Mouse (Mus musculus): ENCODE results near the gene Gpr18. TPM values are rescaled to one million over a fixed set of nuclear protein-coding genes. Genes with fewer than 3 reads are reported as not detected.

Gene Gpr18
- total and polyA plus RNA-seq, 3 experiments: 33.5 to 46.2 (median 37.0) TPM

DNA sequence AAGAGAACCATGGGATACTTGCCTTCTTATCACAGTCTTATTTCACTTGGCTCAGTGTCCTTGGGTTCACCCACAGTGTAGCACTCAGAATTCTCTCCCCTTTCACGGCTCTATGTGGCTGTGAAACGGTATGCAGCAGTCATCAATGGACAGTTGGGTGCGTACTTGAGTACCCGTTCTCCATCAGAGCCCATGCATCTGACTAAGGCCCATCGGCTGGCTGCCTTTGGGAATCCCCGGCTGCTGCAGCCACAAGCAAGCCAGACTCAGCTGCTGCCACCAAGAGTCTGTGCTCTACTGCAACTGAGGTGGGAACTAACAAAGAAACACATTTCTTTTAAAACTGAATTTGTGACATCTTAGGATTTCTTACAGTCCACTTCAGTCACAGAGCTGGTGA is 14.1 kb downstream of the Gpr18 start:
- dilution Hi-C loops (cut with MboI; ENCODE audit: extremely low pct_ligation_motif_present, extremely low pct_unique_long_range_greater_than_20kb, low sequenced_read_pairs): no loop called here

DNA sequence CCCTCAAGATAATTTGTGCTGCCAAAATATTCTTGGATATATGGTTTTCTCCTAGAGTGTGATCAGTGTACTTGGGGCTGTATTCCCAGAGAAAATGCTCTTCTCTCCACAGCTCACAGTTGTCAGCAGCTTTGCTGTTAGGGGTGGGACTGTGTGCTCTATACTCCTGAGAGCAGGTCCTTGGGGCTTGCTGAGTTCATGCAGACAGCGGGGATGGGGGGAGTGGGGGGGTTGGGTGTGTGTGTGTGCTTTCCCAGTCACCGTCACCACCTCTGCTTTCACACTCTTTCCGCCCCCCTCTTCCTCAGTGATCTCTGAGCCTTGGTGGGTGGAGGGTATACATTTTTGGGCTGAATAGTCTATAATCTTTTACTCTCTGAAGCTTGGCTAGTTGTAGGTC is 16.5 kb downstream of the Gpr18 start:
- Histone ChIP-seq H3K79me2 (replicated peaks; ENCODE audit: control insufficient read depth, extremely low read depth, insufficient read depth, poor library complexity, severe bottlenecking) (peaks cover 7% of the 10 kb centered on the region), H3K4me1 (ENCODE audit: control insufficient read depth in 1 of 2, insufficient read depth in 2 of 2) (peaks cover 21 to 79% of the 10 kb centered on the region in 2 experiments), H3K4me2 (ENCODE audit: insufficient read depth, low read depth, poor library complexity, severe bottlenecking) (no peak overlapping the region), H3K4me3 (replicated peaks in 1 of 3; ENCODE audit: low read depth in 2 of 3, low read length in 2 of 3, poor library complexity in 1 of 3) (no peak overlapping the region), H3K9ac (ENCODE audit: insufficient read depth, low read depth) (no peak overlapping the region), H3K9me3 (replicated peaks; ENCODE audit: low read length) (no peaks in the 10 kb centered on the region), H3K36me3 (replicated peaks in 1 of 2; ENCODE audit: control insufficient read depth in 1 of 2, insufficient read depth in 1 of 2, low read length in 1 of 2) (peaks cover 0 to 25% of the 10 kb centered on the region in 2 experiments), H3K27ac (ENCODE audit: insufficient read depth, low read depth) (no peak overlapping the region), H3K27me3 (replicated peaks) (no peaks in the 10 kb centered on the region)
- dilution Hi-C loops (cut with MboI; ENCODE audit: extremely low pct_ligation_motif_present, extremely low pct_unique_long_range_greater_than_20kb, low sequenced_read_pairs) (no loop called here), in situ Hi-C loops (cut with MboI; ENCODE audit: low pct_ligation_motif_present, low pct_unique_long_range_greater_than_20kb, low sequenced_read_pairs) (no loop called here)
- DNase-seq (ENCODE audit: extremely low read depth): no peak
- TF ChIP-seq TBP (conservative IDR thresholded peaks at IDR 0.05; ENCODE audit: low read depth, low read length) (no peak), MAX (IDR thresholded peaks at IDR 0.05; ENCODE audit: low read length) (no peak), MXI1 (IDR thresholded peaks at IDR 0.05; ENCODE audit: low read depth, low read length) (no peak), TCF12 (IDR thresholded peaks at IDR 0.05; ENCODE audit: low read depth, low read length) (no peak)

More for the DNA sequence above, 14.1 kb downstream of the Gpr18 start:
- Histone ChIP-seq H3K9ac (ENCODE audit: insufficient read depth, low read depth) (no peak overlapping the region), H3K4me3 (replicated peaks in 1 of 3; ENCODE audit: low read depth in 2 of 3, low read length in 2 of 3, poor library complexity in 1 of 3) (no peak overlapping the region), H3K27ac (ENCODE audit: insufficient read depth, low read depth) (0 out of 2 replicates have a peak overlapping the region, but pooled peaks have one; percentile 6), H3K79me2 (replicated peaks; ENCODE audit: control insufficient read depth, extremely low read depth, insufficient read depth, poor library complexity, severe bottlenecking) (peaks cover 2% of the 10 kb centered on the region), H3K9me3 (replicated peaks; ENCODE audit: low read length) (no peaks in the 10 kb centered on the region), H3K36me3 (replicated peaks in 1 of 2; ENCODE audit: control insufficient read depth in 1 of 2, insufficient read depth in 1 of 2, low read length in 1 of 2) (peaks cover 0 to 31% of the 10 kb centered on the region in 2 experiments), H3K4me2 (ENCODE audit: insufficient read depth, low read depth, poor library complexity, severe bottlenecking) (no peak overlapping the region), H3K4me1 (ENCODE audit: control insufficient read depth in 1 of 2, insufficient read depth in 2 of 2) (peaks cover 19 to 79% of the 10 kb centered on the region in 2 experiments), H3K27me3 (replicated peaks) (no peaks in the 10 kb centered on the region)
- TF ChIP-seq ETS1 (conservative IDR thresholded peaks at IDR 0.05; ENCODE audit: low read depth, low read length) (peak; percentile 12; the same call in 1 of the 2 replicates), ZKSCAN1 (IDR thresholded peaks at IDR 0.05; ENCODE audit: borderline replicate concordance, low read depth, low read length) (no peak), SMC3 (IDR thresholded peaks at IDR 0.05; ENCODE audit: low read depth, low read length) (peak; percentile 38), IRF4 (IDR thresholded peaks at IDR 0.05; ENCODE audit: low read depth, low read length) (no peak), GABPA (IDR thresholded peaks at IDR 0.05; ENCODE audit: insufficient replicate concordance, low read depth, low read length) (no peak), RAD21 (IDR thresholded peaks at IDR 0.05; ENCODE audit: low read depth, low read length) (peak; percentile 24), TCF12 (IDR thresholded peaks at IDR 0.05; ENCODE audit: low read depth, low read length) (no peak), E2F4 (IDR thresholded peaks at IDR 0.05; ENCODE audit: insufficient replicate concordance, low read depth, low read length) (no peak), CTCF (conservative IDR thresholded peaks at IDR 0.05 in 1 of 2, IDR thresholded peaks at IDR 0.05 in 1 of 2; ENCODE audit: low read depth in 2 of 2, low read length in 2 of 2) (peak in 1 of 2 experiments; percentile 44; a peak in 2 of 4 replicates)
- peak; percentile 79 for DNase-seq (ENCODE audit: extremely low read depth)
- in situ Hi-C loops (cut with MboI; ENCODE audit: low pct_ligation_motif_present, low pct_unique_long_range_greater_than_20kb, low sequenced_read_pairs): no loop called here

DNA sequence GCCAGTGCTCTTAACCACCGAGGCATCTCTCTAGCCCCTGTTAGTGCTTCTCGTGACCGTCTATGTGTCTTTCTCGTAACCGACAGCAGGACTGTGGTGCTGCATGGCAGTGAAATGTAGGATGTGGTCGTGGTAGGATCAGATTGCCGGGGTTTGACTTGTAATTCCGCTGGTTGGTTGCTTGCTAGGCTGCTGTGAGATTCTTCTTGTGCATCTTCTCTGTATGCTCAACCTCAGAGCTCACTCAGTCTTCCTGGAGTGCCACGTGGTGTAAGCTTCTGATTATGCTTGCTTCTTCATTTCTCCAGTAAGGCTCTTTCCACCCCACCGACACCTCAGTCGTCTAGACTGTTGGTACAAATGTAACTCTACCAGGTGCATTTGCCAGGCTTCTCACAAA is 17.1 kb downstream of the Gpr18 start:
- DNase-seq (ENCODE audit: extremely low read depth): no peak
- no peaks in the 10 kb centered on the region for H3K9me3 ChIP-seq (replicated peaks; ENCODE audit: low read length)
- no peak overlapping the region for H3K27ac ChIP-seq (ENCODE audit: insufficient read depth, low read depth)
- peaks cover 7% of the 10 kb centered on the region for H3K79me2 ChIP-seq (replicated peaks; ENCODE audit: control insufficient read depth, extremely low read depth, insufficient read depth, poor library complexity, severe bottlenecking)
- H3K27me3 ChIP-seq (replicated peaks): no peaks in the 10 kb centered on the region
- peaks cover 0 to 29% of the 10 kb centered on the region in 2 experiments for H3K36me3 ChIP-seq (replicated peaks in 1 of 2; ENCODE audit: control insufficient read depth in 1 of 2, insufficient read depth in 1 of 2, low read length in 1 of 2)
- TF ChIP-seq ZMIZ1 (IDR thresholded peaks at IDR 0.05; ENCODE audit: low read depth, low read length) (no peak), ZKSCAN1 (IDR thresholded peaks at IDR 0.05; ENCODE audit: borderline replicate concordance, low read depth, low read length) (no peak), ETS1 (conservative IDR thresholded peaks at IDR 0.05; ENCODE audit: low read depth, low read length) (no peak), MYC (IDR thresholded peaks at IDR 0.05; ENCODE audit: low read depth, low read length) (no peak), CHD1 (IDR thresholded peaks at IDR 0.05; ENCODE audit: low read depth, low read length) (no peak), PAX5 (IDR thresholded peaks at IDR 0.05; ENCODE audit: low read length) (no peak), IRF4 (IDR thresholded peaks at IDR 0.05; ENCODE audit: low read depth, low read length) (no peak), MXI1 (IDR thresholded peaks at IDR 0.05; ENCODE audit: low read depth, low read length) (no peak), JUND (conservative IDR thresholded peaks at IDR 0.05; ENCODE audit: low read depth, low read length) (no peak), ELF1 (IDR thresholded peaks at IDR 0.05; ENCODE audit: low read depth, low read length) (no peak)
- no peak overlapping the region for H3K9ac ChIP-seq (ENCODE audit: insufficient read depth, low read depth)
- dilution Hi-C loops (cut with MboI; ENCODE audit: extremely low pct_ligation_motif_present, extremely low pct_unique_long_range_greater_than_20kb, low sequenced_read_pairs) (no loop called here), in situ Hi-C loops (cut with MboI; ENCODE audit: low pct_ligation_motif_present, low pct_unique_long_range_greater_than_20kb, low sequenced_read_pairs) (no loop called here)
- no peak overlapping the region for H3K4me2 ChIP-seq (ENCODE audit: insufficient read depth, low read depth, poor library complexity, severe bottlenecking)
- H3K4me3 ChIP-seq (replicated peaks in 1 of 3; ENCODE audit: low read depth in 2 of 3, low read length in 2 of 3, poor library complexity in 1 of 3): no peak overlapping the region
- peaks cover 21 to 79% of the 10 kb centered on the region in 2 experiments for H3K4me1 ChIP-seq (ENCODE audit: control insufficient read depth in 1 of 2, insufficient read depth in 2 of 2)
